Mouse (Mus musculus): ENCODE measurements at regions not wholly inside any gene's neighbourhood (a gene's known extent, or its start where the extent isn't known, plus 50 kb on each side); places are given as distances from the start of the nearest gene placed in this dataset.

DNA sequence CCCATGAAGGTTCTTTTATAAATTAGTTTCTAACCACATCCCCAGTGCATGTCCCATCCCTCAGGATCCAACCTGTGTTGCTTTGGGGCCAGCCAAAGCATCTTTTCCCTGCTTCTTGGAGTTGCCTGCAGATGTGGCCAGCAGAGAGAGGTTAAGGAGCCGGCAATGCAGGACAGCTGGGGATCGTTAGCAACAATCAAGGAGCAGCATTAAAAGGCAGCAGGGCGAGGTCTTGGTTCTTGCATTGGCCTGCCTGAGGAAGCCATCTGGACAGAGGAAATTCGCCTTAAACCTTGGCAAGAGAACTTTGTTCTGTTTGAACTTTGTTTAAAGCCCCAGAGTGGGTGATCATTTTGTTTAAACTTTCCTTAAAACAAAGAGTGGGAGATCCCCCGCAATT is 118.7 kb upstream of the Prdm1 start:
- DNase-seq (ENCODE audit: low read depth, low spot score): no peak

DNA sequence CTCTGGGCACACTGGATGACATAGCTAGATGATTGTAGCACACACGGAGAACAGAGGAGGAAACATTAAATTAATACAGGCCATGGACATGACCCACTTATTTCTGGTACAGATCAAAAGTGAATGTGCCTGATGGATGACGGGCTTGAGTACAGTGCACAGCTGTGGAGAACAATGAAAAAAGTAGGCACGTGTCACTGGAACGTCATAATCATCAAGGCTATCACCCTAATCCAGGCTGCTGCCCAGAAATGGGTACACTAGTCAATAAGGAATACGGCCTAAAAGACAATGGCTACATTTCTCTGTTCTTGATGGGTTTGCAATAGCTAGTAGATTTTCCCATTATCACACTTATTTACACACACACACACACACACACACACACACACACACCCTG is 118.3 kb upstream of the Prdm1 start:
- no peak for DNase-seq (ENCODE audit: low read depth, low spot score)

DNA sequence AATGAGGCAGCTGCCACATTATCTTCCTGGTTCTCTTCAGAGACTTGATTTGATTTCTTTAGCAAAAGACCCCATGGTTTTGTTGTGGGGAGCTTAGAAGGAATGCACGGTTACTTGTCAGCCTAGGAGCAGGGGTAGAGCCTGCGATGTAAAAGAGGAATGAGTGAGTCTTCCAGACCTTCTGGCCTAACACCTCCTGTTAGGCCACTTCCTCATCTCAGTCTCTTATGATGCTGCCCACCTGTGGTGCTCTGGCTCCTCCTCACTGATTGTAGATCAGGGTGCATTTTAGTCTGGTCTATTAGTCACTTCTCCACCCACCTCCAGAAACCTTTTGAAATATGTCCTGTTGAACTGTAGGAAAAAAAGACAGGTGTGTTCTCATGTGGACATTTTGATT is 113.3 kb upstream of the Prdm1 start:
- DNase-seq (ENCODE audit: low read depth, low spot score): no peak

DNA sequence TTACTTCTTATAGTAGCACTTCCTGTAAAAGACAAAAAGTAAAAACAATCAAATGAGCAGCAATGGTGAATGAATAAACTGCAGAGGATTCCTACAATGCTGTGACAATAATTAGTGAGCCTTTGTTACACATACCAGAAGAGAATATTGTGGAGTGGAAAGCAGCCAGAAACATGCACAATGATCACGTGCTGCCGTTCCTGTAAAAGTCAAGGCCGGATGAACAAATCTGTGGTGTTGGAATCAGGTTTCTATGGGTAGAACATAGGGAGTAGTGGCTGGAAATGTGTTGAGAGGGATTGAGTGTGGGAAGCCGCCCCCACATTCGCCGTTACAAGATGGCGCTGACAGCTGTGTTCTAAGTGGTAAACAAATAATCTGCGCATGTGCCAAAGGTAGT is 112.3 kb upstream of the Prdm1 start:
- no peak for DNase-seq (ENCODE audit: low read depth, low spot score)

DNA sequence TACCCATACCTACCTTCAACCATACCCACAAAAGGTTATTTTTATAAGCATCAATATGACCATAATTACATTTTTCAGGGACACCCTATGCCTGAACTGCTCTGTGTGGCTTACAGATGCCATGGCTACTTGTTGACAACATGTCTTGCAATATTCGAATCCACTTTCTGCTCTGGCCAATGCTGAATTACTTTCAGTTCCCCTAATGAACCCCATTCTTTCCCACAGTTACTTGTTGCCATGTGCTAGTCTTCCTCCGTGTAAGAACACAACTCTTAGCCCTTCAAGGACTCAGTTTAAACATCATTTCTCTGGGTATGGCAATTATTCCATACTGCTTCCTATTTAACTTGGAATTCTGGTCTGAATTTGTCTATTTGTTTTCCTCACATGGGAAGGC is 110.4 kb upstream of the Prdm1 start:
- DNase-seq (ENCODE audit: low read depth, low spot score): no peak

DNA sequence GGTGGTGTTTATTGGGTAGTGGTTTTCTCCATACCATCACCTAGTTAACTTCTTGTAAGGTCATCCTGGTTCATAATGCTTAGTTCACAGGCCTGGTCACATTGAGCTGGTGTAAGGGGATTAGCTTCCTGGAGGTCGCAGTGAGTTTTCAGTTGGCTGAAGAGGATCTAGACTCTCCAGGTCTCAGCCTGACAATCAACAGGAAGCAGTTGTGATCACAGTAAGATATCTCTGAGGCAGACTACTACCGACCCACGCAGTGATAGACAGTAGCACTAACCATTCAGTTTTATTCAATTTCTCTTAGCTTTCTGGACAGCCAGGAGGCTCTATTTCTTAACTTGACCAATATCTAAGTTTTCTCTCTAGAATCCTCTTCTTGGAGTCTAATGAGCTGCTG is 108.5 kb upstream of the Prdm1 start:
- DNase-seq (ENCODE audit: low read depth, low spot score): peak; percentile 1

DNA sequence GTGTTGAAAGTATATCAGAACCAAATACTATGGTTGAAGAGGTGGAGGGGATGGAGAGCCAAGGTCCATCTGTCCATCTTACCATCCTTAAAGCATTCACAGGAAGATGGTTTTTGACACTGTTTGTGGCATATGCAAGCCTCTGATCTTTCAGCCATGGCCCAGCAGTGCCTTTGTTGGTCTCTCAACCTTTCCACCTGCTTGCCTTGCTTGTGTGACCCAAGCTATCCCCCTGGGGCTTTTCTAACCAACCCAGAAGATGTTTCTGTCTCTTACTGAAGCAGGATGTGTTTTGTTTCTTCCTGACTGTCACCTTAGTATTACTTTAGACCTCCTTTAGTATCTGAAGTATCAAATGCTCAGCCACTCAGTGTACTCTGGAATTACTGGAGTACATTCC is 107.8 kb upstream of the Prdm1 start:
- no peak for DNase-seq (ENCODE audit: low read depth, low spot score)

DNA sequence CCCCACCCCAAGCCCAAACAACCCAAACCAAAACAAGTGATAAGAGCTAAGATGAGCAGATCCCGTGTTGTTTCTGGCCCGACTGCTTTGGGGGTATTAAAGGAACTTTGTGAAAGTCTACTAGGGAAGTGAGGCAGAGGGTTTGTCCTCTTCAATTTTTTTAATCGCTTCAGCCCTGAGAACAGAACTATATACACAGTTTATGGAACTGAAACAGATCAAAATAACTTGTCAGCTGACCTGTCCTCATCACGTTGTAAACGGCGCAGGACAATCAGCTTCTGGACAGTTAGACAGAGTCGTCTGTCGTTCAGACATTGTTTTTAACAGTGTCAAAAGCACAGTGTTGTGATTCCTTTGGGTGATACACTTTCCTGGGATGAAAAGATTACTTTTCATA is 103.3 kb upstream of the Prdm1 start:
- DNase-seq (ENCODE audit: low read depth, low spot score): no peak

DNA sequence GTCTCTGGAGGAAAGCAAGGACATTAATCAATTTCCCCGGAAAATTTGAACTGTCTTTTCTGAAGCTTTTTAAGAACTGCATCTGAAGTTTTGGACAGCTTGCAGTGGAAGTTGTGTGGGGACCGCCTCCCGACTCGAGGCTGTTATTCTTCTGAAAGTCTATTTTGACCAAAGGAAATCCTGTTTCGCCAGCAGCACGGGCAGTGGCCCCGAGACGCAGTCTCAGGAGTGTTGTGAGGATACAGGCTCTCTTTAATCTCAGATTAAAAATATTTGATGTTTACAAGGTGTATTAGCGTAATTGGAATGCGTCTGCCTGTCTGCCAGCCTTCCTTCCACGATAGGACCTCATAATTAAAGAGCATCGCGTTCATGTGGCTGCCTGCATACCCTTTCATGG is 102.2 kb upstream of the Prdm1 start:
- DNase-seq (ENCODE audit: low read depth, low spot score): no peak

DNA sequence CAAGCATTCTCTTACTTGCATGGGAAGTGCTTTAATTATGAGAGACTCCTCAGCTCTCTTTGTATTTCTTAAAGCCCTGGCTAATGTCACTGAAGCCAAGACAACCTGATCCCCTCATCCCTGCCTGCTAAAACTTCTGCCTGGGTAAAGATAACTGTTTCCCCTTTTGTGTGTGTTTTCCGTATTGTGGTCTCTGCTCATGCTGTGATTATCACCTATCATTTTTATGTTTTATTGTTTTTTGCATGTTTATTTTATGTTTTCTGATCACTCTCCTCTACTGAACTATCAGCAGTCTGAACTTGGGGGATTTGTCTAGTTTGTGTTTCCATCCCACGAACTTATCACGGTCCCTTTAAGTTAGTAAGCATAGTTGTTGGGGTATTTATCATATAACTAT is 100.1 kb upstream of the Prdm1 start:
- DNase-seq (ENCODE audit: low read depth, low spot score): no peak

DNA sequence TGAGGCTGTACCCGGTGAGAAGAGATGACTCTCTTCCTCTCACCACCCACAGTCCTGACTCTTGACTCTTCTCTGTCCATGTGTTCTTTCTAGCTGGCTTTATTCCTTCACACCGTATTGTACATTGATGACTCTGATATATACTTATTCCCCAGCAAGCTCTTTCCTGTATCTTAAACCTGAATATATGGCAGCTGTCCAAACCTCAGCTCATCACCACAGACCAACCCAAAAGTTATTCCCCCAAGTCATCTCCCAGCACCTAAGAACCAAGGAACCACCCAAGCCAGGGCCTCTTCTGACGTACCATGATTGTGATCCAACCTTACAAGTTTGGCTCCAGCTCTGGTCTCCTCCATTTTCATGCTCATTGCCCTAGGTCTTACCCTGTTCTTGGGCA is 99.1 kb upstream of the Prdm1 start:
- DNase-seq (ENCODE audit: low read depth, low spot score): no peak

DNA sequence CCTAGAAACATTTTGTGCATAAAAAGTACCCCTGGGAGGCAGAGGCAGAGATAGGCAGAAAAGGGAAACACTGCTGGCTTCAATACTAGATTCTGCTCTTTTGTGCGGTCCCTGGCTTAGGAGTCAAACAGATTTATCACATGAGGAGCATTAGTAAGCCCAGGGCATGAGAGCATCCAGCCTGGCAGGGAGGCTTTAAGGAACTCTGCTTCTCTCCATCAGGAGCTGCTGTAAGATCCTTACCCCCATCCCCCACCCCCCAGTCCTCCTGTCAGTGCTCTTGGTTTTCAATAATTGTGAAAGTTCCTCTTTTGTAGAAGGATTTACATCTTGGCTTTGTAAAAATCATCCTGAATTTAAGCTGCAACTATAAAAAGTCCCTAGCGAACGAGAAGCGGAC is 97.2 kb upstream of the Prdm1 start:
- no peak for DNase-seq (ENCODE audit: low read depth, low spot score)

DNA sequence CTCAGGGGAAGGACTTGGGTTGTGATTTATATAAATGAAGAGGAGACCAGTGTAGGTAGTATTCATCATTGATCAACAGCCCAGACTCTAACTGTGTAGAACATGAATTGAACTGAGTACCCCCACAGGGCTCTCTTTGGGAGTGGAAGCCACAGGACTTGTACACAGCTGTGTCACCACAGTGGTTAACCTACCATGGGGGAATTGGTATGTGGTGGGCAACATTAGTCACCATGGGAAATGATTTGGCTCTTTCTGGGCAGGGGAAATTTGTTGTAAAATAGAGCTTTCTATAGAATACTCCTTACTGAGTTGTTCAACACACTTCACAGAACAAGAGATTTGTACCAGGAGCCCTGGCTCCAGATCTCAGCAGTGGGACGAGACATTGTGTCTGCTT is 87.3 kb upstream of the Prdm1 start:
- DNase-seq (ENCODE audit: low read depth, low spot score): no peak

DNA sequence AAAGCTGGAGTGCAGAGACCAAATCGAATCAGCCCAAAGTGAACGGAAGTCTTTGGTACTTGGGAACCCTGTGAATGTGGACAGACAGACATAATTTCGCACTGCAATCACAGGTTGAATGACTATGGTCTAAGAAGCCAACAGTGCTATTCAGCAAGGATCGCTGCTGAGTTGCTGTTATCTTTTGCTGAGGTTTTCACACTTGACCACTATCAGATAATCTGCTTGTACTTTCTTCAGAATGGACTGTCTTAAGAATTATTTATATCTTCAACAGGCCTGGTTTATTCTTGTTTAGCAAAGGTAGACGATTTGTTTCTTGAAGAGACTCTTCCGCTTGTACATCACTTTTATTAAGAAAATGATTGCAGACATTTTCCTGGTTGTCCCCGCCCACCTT is 84.3 kb upstream of the Prdm1 start:
- DNase-seq (ENCODE audit: low read depth, low spot score): no peak

DNA sequence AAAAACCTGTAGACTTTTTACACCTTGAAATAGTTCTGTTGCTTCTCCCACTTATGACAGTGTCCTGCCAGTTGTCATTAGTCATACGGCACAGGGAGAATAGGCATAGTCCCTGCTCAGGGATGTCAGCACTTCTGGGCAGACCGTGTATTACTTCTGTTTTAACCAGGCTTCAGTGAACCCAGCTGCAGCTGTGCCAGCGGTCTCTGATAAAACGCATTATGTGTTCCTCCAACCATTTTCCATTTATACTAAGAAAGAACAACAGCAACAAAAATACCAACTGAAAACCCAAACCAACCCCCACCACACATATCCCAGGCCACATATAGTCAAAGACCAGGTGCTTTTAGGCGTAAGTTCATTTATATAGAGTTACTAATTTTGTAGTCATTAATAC is 83.1 kb upstream of the Prdm1 start:
- no peak for DNase-seq (ENCODE audit: low read depth, low spot score)

DNA sequence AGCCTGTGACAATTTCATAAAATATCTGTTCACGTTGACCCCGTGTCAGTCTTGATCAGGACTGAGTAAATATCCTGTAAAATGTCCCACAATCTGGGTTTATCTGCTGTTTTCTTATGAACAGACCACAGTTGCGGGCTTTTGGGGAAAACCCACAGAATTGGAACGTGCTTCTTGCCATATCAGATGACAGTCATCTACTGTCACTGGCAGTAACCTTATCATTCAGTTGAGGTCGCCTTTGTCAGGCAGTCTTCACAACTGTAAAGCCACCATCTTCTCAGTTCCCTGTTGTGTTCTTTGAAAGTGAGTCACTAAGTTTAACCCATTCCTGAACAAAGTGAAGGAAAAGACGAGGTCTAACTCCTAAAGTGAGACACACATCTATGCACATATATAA is 80.9 kb upstream of the Prdm1 start:
- DNase-seq (ENCODE audit: low read depth, low spot score): no peak

DNA sequence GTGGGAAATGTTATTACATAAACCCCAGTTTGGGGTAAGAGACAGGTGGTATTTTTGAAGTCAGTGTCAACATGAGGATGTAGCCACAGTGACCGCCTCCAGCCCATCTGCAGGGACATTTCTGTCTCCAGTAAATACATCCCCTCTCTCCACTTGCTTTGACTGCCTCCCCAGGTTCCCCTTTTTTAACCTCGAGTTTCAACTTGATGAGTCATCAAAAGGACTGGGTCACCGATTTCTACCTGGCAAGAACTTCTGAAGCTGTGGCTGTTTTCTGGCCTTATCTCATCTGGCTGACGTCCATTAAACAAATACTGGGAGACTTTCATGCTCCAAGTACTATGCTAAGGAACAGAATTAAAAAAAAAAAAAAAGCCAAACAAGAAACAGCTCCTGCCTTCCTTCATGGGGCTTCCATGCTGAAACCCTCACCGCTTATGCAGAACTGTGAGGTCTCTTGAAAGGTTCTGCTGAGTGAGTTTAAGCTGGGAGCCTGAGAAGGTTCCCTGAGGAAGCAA is 79.1 kb upstream of the Prdm1 start:
- no peak for DNase-seq (ENCODE audit: low read depth, low spot score)

DNA sequence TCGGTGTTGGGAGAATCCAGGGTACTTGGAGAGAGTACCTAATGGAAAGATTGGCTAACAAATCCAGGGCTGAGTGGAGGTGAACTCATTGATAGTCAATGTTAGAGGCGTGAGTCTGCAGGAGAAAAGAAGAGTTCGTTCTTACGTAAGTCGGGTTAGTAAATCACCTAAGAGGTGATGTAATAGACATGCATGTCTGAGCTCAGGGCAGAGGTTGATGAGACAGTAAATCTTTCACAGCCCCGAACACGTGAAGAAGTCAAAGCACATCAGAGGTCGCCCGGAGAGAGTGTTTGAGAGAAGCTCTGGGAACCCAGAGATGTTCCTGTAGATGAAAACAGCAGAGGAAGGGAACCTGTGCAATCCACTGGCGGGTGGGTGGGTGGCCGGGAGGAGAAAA is 76.2 kb upstream of the Prdm1 start:
- DNase-seq (ENCODE audit: low read depth, low spot score): no peak

DNA sequence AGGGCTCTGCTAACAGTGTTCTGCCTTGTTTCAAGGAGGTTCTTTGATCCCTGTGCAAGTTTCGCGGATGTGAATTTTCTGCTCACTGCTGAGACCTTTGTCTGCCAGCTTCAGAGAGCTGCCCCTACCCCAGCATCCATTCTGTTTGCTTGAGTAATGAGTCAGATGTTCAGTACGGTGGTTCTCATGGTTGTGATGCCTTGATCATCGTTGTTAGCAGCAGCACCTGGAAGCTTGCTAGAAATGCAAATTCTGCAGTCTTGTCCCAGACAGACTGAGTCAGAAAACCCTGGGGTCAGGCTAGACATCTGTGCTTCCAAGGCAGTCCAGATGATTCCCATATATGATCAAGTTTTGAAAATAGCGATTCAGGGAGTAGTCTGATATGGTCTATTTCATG is 75.2 kb upstream of the Prdm1 start:
- no peak for DNase-seq (ENCODE audit: low read depth, low spot score)

DNA sequence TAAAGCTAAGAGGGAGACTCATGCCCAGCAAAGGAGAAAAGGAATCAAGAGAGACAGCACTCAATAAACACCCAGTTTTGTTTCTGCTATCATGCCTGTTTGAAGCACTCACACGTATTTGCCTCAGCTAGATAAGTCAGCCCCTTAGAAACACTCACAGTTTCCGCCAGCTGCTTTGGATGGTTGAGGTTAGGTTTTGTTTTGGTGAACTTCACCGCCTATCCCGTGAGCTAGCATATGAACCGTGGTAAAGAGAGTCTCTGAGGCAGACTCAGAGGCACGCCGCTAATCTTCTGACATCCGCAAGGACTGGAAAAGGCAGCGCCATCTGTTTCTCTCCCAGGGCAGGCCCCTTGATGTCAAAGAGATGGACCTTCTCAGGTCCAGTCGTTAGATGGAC is 73.2 kb upstream of the Prdm1 start:
- DNase-seq (ENCODE audit: low read depth, low spot score): no peak

DNA sequence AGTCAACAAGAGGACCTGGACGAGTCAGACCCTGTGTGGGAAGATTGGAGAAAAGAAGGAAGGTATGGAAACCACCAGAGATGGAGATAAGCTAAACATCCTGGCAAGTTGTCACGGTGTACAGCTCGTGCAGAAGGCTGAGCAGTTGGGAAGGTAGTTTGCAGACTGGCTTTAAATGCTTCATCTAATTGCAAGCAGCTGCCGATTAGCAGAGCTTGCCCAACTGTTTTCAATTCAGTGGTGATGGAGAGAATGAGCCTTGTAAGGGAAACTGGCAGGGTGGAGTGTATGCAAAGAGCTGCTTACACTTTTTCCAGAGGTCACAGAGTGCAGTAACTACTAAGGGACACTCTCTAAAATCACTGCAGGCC is 71.6 kb upstream of the Prdm1 start:
- no peak for DNase-seq (ENCODE audit: low read depth, low spot score)

DNA sequence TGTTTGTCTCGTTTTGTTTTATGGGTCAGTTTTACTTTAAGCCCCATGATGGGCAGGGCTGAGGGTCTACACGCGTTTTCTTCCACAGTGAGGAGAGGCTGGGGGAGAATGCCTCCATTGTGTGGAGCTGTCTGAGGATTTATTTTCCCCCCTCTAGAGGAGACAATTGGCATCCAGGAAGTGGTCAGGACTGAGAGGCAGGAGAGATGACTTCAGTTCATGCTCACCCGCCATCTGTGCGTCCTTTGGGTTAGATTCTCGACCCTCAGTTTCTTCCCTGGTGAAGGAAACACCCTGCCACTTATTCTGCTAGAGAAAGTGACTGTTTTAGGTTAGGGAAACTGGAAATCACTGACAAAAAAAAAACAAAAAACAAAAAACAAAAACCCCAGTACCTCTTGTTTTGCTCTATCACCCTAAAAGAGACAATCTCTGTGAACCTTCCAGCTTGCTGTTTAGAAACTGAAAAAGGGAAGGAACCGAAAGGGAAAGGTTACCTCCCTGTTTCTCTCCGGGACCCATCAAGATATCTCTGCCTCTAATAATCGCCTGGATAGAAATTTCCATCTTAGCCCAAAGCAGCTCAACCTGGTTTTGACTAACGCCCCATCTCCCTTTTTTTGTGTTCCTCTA is 71.1 kb upstream of the Prdm1 start:
- no peak for DNase-seq (ENCODE audit: low read depth, low spot score)

DNA sequence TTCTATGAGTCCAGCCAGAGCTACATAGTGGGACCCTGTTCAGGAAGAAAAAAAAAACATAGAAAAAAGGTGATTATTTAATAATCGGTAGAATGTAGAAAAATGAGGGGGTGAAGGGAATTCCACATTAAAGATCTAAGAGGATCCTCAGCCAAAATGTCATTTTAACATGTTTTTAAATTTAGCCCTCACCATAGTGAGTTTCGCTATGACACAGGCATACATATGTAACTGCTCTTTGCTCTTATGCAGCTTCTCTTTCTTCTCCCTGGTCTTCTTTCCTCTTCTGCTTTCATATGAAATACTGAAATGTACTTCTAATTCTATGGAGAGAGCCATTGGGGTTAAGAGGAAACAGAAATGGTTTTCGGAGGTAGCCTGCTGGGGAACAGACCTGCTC is 70.3 kb upstream of the Prdm1 start:
- DNase-seq (ENCODE audit: low read depth, low spot score): no peak

DNA sequence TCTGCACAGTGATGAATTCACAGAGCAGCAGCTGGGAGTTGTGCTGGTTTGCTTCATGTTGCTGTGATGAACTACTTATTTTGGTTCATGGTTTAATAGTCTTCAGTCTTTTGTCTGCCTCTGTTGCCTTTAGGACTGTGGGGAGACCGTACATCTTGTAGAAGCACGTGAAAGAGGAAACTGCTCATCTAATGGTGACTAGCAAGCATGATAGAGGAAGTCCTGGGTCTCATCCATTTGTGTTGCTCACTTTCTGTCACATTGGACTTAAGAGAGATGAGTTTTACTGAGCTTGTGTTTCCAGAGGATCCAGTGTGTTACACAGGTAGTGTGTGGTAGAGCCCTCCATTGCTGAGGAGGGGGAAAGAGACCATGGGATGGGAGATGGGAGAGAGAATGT is 67.6 kb upstream of the Prdm1 start:
- DNase-seq (ENCODE audit: low read depth, low spot score): no peak
